Mouse (Mus musculus): ENCODE results near the gene Sfxn5.

The Sfxn5 gene

GRCm38 (mm10) chr6:85334251-85334650 is 1.0 kb upstream of the Sfxn5 start:
- no peak for DNase-seq (ENCODE audit: low spot score in 2 of 2)

DNA sequence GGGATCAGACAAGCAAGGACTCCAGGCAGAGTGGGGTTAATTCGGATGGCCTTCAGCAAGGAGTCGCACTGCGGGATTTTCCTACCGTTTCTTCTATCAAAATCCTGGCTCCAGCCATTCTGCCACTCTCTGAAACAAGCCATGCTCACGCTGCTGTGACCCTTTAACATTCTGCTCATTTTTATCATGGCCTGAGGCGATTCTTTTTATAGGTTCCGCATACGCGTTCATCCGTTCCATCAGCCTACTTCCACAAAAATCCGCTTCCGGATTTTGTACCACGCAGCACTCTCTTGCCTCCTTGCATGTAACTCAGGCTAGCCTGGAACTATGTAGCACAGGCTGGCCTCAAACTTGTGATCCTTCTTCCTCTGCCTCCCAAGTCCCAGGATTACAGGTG is 510 bp upstream of the Sfxn5 start:
- peak in 1 of 2 experiments; percentile 60 for DNase-seq (ENCODE audit: low spot score in 2 of 2)

DNA sequence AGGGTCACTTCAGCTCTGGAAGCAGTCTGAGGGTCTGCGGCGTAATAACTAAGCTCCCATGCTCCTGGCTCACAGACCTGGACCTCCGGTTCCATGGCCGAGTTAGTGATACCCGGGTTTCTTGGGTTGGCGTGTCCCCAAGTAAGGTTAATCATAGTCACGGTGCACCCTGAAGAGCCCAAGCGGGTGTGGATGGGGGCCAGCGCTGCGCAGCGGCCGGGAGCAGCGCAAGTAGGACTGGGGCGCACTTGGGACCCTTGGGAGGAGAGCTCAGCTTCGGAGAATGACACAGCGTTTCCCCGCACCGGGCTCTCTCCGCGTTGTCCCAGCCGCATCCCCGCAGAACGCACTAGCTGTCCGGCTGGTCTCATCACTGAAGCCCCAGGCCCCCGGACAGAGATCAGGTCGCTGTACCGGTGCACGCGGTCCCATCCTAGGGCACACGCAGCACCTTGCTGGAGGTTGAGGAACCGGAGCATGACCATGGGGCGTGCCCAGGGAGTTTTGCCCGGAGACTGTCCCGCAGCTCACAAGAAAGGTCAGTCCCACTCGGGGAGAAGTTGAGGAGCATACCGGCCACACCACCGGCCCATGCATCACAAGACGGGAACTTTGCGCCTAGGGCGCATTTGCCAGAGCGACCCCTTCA is 747 bp downstream of the Sfxn5 start:
- DNase-seq (ENCODE audit: low spot score in 2 of 2) = peak in 1 of 2 experiments; percentile 69

DNA sequence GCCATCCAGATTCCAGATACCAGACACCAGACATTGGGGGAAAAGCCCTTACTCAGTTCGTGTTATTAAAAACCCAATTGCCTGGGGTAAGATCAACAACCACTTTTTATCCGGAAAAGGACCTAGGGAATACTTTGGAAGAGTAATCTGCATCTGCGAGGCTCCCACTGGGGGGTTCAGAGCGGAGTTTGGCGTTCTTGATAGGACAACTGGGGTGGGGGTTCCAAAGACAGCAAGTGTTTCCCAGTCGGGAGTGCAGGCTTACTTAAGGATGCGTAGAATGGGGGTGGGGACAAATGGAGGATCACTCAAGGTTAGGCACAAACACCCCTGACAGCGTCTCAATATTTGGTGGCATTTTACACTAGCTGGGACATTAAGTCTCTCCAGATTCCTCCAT is 1.5 kb downstream of the Sfxn5 start:
- DNase-seq (ENCODE audit: low spot score in 2 of 2) = no peak

DNA sequence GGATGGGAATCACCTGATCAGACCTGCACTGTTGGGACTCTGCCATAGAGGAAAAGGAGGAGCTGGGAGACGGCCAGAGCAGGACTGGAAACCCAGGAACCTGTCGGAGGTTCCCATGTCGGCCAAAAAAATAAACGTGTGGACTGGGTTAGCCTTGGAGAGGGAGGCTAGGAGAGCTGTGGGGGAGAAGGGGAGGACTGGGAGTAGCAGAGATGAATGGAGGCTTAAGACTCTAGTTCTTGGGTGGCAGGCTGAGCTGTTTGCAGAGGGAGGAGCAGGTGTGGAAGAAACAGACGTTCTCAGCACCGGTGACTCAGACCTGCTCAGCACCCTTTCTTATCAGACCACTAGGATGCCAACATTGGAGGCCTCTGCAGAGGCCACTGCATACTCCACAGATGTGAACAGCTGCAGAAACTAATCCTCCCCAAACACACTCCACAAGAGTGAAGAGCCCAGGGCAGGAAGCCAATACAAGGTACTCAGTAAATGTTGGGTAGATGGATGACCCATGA is 1.9 kb downstream of the Sfxn5 start:
- peak in 1 of 2 experiments; percentile 58 for DNase-seq (ENCODE audit: low spot score in 2 of 2)

- no peak for DNase-seq (ENCODE audit: low spot score in 2 of 2)
These were observed 3.5 kb downstream of the Sfxn5 start for GRCm38 (mm10) chr6:85329666-85330185.

DNA sequence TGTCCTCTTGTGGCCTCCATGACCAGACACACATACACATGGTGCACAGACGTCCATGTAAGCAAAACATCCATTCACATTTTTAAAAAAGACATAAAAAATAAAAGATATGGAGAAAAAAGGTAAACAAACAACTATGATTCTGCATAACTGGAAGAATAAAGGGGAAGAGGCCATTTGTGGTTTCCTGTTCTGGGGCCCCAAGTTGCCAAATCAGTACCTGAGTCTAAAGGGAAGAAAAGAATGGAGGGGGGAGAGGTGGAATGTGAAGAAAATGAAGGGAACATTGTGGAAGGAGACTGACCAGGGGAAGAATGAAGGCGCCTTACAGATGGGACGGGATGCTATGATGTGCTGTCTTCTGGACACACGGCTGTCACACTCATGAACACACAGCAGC is 6.7 kb downstream of the Sfxn5 start:
- no peak for DNase-seq (ENCODE audit: low spot score in 2 of 2)

DNA sequence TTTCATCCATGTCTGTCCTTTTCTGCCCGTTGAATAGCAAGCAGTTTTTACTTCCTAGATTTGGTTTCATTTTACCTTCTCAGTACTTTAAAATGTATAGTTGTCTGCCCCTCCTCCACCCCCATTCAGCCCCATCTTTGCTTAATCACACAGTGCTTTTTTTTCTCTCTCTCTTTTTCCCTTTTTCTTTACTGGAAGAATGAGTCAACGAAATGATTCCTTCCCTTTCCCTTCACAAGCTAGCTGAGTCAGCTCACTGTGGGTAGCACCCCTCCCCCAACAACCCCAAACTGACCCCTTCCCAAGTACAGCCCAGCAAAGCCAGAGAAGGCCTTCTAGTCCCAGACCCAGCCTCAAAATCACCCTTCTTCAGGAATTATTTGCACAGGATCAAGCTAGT is 8.1 kb downstream of the Sfxn5 start:
- DNase-seq (ENCODE audit: low spot score in 2 of 2) = no peak

- no peak for DNase-seq (ENCODE audit: low spot score in 2 of 2)
These were observed 12.8 kb downstream of the Sfxn5 start for GRCm38 (mm10) chr6:85320445-85320866.

DNA sequence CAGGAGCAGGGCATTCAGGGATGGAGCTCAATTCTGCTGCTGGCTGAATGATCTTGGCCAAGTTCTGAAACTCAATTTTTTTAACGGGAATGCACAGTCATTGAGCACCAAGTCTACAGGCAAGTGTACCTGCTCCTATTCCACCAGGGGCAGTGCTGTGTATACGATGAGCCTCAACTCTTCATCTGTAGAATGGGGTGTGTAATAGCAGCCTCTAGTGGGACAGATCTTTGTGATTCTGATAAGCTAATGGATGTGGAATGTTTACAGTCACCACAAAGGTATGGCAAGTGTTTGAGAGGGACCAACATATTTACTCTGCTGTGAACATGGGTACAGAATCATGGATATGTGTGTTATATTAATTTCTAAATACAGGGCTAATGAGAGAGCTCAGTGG is 17.0 kb downstream of the Sfxn5 start:
- DNase-seq (ENCODE audit: low spot score in 2 of 2) = no peak

GRCm38 (mm10) chr6:85314064-85314798 is 19.0 kb downstream of the Sfxn5 start:
- DNase-seq (ENCODE audit: low spot score in 2 of 2) = no peak

DNA sequence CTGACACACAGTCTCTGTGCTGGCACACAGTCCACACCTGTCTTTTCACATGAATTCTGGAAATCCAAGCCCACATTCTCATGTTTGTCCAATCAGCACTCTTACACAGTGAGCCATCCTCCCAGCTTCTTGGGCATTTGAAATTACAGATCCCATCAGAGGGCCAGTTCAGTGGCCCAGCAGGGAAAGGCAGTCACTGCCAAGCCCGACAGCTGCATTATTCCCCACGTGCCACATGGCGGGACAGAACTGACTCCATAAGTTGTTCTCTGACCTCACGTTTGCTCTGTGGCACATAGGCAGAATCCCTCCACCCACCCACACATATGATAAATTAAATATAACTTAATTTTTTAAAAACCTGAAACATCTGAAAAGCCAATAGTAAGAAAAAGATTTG is 25.3 kb downstream of the Sfxn5 start:
- DNase-seq (ENCODE audit: low spot score in 2 of 2) = no peak

DNA sequence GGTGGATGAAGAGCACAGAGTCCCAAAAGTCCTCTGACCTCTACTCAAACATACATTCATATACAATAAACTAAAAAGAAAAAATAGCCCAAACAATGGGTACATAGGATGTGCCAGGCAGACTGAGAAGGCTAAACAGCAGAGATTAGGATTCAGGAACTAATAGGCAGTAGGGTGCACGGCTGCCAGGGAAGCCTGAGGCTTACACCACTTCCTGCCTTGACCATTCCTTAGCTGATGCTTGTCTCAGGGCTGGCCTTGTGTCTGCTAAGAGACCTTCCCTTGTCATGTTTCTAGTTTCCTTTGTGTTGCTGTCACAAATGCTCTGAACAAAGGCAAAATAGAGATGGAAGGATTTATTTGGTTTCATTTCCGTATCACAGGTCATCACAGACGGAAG is 26.8 kb downstream of the Sfxn5 start:
- DNase-seq (ENCODE audit: low spot score in 2 of 2) = no peak

DNA sequence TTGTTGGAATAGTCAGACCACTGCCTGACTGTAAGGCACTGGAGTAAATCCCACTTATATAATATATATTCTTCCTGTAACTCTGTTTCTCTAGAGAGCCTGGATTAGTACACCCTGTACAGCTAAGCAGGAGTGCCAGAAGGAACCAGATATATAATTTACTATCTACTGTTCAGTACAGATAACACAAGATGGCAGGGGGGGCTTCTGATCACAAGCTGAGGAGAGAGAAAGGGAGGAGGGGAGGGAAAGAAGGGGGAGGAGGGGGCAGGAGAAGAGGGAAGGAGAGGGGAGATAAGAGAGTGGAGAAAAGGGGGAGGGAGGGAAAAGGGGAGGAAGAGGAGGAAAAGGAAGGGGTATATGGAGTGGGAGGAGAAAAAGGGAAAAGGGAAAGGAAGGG is 27.4 kb downstream of the Sfxn5 start:
- no peak for DNase-seq (ENCODE audit: low spot score in 2 of 2)

- no peak for DNase-seq (ENCODE audit: low spot score in 2 of 2)
These were observed 28.3 kb downstream of the Sfxn5 start for GRCm38 (mm10) chr6:85304966-85305365.

GRCm38 (mm10) chr6:85302326-85303055 is 30.7 kb downstream of the Sfxn5 start:
- no peak for DNase-seq (ENCODE audit: low spot score in 2 of 2)

- DNase-seq (ENCODE audit: low spot score in 2 of 2) = peak; percentile 83 to 89
These were observed 37.6 kb downstream of the Sfxn5 start for GRCm38 (mm10) chr6:85295384-85296167.

DNA sequence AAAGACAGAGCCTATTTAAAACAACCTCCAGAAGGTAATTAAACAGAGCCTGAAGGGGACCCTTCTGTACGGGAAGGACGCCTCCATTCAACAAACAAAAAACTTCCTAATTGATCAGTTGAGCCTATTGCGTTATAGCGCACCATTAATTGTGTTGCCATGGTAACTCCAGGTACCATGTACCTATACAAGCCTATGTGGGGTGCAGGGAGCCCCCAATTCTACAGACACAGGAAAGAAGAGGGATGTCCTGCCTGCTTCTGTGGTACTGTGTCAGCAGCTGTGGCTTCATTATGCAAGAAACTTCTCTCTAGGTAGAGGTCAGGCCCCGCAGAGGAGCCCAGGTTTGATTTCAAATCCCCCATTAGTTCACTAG is 39.2 kb downstream of the Sfxn5 start:
- no peak for DNase-seq (ENCODE audit: low spot score in 2 of 2)

DNA sequence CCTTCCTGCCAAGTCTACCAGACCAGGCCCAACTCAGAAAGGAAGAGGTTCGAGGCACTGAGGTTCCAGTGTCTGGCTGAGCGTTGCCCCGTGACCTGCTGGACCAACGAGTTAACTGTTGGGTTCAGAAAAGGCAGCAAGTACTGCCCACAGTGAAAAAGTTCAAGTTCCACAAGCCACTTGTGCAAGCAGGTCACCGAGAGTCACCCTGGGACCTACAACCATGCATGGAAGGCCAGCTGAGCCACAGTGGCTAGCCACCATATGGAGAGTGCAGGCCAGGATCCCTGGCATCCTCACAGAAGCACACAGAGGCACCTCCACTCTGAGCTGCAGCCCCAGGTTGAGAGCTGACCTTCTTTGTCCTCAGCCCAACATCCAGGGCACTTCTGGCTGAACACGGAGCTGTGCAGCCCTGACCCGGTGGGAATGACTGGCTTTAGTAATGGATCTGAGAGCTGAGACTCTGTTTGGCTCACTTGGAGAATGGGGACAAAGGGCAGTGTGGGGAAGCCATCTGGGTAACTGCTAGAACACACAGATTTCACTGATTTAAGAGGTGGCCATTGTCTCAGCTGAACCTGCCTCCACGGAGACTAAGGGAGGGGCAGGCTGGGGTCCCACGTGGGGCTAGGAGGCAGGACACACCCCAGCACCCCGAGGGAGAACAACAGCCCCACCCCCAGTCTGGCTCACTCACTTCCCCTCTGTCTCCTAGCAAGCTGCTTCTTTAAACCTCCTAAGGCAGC is 39.8 kb downstream of the Sfxn5 start:
- DNase-seq (ENCODE audit: low spot score in 2 of 2) = peak; percentile 64 to 75

DNA sequence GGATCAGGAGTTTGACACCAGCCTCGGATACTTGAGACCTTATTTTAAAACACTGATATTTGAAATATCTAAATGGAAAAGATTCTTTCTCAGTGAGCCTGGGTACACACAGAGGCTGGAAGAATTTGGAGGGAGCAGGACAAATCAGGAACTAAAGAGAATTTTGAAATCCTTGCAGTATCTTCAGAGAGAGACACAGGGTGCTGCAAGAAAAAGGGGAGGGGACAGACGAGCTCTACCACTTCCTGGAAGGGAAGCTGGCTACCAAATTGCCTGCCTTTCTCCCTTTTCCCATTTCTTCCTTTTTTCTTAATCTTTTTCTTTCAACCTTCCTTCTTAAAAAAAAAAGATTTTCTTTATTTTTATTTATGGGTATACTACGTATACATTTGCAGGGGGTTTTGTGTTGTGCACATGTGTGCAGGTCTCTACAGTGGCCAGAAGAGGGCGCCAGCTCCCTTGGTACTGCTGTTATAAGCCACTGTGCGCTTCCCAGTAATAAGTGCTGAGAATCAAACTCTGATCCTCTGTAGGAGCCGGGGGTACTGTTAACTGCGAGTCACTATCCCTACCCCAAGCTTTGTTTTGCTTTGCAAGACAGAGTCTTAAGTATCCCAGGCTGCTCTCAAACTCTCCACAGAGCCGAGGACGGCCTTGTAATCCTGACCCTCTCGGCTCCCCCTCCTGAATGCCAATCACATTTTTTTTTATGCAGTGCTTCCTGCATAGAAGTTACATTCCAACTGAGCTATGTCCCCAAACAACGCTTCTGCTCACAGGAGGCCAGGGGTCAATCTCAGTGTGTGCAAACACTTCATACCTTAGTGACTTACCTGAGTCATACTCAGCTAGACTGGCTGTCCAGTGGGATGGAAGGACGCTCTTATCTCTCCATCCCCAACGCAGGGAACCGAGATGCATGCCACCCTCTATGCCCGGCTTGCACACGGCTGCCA is 42.1 kb downstream of the Sfxn5 start:
- DNase-seq (ENCODE audit: low spot score in 2 of 2) = no peak
